Mouse (Mus musculus) gonadal fat pad, adult 2 months (tissue): ENCODE measurements around the gene Arhgap22. TPM values are rescaled to one million over a fixed set of nuclear protein-coding genes. Genes with fewer than 3 reads are reported as not detected.

Source experiments
- DNase-seq: peaks from one replicate; pipeline ENCODE4 v3.0.0-alpha.2; 2012; ENCODE audit warnings: low read depth
- polyA plus RNA-seq: library from polyadenylated mRNA; depleted of rRNA; stranded (reverse); fragments of >200 nt; gene quantifications from 2 replicates; pipeline ENCODE4 v1.2.3, GENCODE M21; 2012

The Arhgap22 gene
- polyA plus RNA-seq, 1 experiment: 5.4 TPM

- no peak for DNase-seq
These were observed 922 bp downstream of the Arhgap22 start for GRCm38 (mm10) chr14:33214767-33215128.

DNA sequence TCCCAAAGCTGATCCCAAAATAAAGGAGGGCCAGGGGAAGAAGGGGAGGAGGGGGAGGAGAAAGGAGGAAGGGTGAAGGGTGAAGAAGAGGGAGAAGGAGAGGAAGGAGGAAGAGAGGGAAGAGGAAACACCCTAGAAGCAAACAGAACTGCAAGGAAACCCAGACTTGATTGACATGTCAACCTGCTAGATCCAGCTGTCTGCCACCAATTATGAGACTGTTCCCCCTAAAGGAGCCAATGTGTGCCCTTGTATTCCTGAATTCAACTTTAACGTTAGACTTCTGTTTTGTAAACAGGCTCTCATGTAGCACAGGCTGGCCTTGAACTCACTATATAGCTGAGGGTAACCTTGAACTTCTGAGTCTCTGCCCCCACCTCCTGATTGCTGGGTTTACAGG lies 1.3 kb downstream of the Arhgap22 start:
- no peak for DNase-seq

- no peak for DNase-seq
These were observed 2.8 kb downstream of the Arhgap22 start for GRCm38 (mm10) chr14:33216343-33217208.

DNA sequence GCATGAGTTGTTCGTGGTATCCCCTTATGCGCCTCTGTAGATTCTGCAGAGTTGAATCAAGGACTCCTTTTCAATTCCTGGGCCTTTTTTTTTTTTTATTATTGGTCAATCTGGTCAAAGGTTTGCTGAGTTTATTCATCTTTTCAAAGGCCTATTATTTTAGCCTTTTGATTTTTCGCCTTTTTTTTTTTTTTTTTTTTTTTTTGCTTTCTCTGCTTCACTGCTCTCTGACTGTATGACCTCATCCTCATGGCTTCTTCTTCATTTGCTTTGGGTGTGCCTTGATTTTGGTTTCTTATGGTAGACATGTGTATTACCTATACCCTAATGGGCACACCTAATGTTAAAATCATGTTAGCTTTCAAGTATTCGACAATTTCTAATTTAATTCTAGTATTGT lies 11.4 kb downstream of the Arhgap22 start:
- no peak for DNase-seq

GRCm38 (mm10) chr14:33230672-33231071 lies 16.8 kb downstream of the Arhgap22 start:
- no peak for DNase-seq

DNA sequence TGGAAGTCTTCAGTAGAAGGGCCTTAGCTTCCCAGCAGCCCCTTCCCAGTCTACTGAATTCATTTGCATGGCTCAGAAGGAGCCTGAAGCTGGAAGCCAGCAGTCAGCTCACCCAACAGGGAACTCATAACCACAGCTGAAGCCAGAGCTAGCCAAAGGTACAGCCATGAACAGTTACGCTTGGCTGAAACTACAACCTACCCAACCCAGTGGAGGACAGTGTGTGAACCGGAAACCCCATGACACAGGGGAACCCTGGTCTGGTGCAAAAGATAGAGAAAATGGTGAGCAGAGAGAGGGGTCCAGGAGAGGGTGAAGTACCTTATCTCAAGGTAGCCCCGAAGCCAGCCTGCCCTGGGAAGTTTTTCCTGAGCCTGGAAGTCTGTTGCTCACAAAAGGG lies 17.5 kb downstream of the Arhgap22 start:
- no peak for DNase-seq

- no peak for DNase-seq
These were observed 18.2 kb downstream of the Arhgap22 start for GRCm38 (mm10) chr14:33232048-33232447.

GRCm38 (mm10) chr14:33235661-33236060 lies 21.8 kb downstream of the Arhgap22 start:
- DNase-seq: no peak

DNA sequence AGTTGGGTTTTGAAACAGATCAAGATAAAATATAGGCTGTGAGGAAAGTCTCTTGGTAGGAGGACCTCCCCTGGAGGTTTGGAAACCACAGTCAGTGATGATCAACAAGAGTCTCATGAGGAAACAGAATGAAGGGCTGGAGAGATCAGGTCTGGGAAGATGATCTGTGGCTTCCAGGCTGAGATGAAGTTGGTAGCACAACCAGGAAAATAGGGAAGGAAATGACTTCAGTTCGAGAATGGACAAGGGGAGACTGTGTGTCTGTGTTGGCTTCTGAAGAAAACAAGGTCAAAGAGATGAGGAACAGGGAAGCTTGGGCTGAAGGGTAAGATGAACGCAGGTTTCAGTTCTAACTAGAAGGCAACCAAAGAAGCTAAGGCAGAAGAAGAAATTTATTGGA lies 26.6 kb downstream of the Arhgap22 start:
- no peak for DNase-seq

DNA sequence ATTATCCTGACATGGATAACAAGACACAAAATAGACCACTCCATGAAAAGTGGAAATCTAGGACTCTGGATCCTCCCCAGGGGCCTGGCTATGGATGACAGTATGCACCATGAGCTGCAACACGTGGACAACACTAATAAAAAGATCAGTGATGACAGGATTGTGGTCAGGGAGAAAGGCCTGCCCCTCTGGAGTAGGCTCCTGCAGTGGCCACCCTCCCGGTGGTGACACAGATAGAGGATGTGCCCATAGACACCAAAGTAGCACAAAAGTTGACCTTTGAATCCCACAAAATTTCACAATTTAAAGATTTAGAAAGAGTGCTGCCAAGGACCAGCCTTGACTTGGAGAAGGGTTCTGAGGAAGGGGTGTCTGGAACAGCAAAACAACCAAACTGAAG lies 29.4 kb downstream of the Arhgap22 start:
- DNase-seq: no peak

GRCm38 (mm10) chr14:33244519-33244918 lies 30.7 kb downstream of the Arhgap22 start:
- DNase-seq: no peak

GRCm38 (mm10) chr14:33244946-33245345 lies 31.1 kb downstream of the Arhgap22 start:
- no peak for DNase-seq

DNA sequence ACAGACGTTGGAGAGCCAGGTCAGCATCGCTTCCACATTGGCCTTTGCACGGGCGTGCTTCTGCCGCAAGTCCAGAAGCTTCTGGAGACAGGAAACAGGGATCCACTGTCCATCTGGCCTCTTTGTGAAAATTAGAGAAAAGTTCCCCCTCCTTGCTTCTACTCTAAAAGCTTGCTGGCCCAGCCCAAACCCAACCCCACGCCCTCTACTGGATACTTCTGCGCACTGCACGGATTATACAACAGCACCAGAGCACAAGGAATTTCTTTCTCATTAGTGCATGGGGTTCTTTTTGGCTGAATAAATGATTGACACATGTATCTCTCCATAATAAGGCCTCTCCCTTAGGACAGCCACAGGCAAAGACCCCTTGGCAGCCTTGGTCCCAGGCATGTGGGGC lies 32.6 kb downstream of the Arhgap22 start:
- DNase-seq: no peak

DNA sequence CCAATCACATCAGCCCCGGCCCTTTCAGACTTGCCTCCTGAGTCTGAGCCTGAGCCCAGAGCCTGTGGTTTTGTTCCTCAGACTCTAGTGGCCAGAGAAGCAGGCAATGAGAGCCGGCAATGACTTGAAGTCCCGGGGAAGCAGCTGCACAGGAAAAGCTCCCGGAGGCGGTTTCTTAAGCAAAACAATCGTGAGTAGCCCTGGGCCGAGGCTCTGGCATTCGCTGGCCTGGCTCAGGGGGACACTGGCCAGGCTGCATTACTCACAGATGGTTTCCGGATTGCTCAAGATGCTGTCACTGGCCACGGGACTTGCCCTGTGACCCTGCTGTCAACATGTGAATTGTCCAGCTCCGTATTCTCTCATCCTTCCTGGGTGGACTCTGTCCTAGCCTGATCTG lies 33.8 kb downstream of the Arhgap22 start:
- DNase-seq: no peak

- DNase-seq: no peak
These were observed 34.9 kb downstream of the Arhgap22 start for GRCm38 (mm10) chr14:33248741-33249140.

DNA sequence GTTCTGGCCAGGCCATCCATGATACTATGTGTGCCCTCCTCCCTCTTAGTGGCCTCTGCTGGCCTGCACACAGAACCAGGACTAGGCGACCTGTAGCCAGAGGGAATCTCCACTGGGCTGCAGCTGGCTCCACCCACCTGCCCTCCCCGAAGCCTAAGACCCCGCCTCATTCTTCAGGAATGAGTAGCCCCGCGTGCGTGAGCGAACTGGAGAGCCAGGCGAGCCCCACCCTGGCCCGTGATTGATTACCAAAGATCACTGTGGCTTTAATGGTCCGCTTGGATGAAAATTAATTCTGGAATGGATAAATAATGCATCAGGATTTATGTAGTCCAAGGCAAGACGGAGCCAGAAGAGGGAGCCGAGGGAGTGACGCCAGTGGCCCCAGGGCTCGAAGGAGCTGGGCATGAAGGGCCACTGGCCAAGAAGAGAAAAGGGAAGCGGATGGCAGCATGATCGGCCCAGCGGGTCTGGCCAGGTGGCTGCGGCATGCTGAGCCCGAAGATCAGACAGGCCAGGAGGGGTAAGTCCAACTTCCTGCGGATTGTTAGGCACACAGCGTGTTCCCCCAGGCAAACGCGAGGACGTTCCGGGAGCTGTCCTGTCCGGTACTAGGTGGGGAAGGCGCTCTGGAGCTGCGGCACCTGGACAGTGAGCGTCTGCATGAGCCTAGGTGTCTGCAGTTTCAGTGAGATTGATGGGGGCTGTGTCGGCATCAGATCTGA lies 36.6 kb downstream of the Arhgap22 start:
- no peak for DNase-seq

- no peak for DNase-seq
These were observed 37.3 kb downstream of the Arhgap22 start for GRCm38 (mm10) chr14:33250956-33251745.

DNA sequence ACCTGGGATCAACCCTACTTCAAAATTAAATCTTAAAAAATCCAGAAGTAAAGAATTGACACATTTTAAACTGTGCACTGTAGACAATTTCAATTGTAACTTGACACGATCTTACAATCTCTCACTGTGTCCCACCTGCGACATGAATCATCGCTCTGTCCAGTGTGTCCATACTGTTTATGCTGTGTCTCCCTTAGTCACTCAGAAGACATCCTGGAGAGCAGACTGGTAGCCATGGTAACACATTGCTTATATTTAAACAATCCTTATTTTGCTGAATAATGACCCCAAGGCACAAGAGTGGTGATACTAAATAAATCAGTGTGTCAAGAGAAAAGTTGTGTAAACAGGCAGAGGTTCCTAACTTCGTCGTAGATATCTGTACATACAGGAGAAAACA lies 44.4 kb downstream of the Arhgap22 start:
- DNase-seq: no peak

- DNase-seq: no peak
These were observed 46.3 kb downstream of the Arhgap22 start for GRCm38 (mm10) chr14:33260131-33260530.

GRCm38 (mm10) chr14:33264795-33265194 lies 51.0 kb downstream of the Arhgap22 start:
- no peak for DNase-seq

- no peak for DNase-seq
These were observed 62.4 kb downstream of the Arhgap22 start for GRCm38 (mm10) chr14:33276240-33276639.

GRCm38 (mm10) chr14:33278374-33278773 lies 64.5 kb downstream of the Arhgap22 start:
- no peak for DNase-seq
